Mouse (Mus musculus): ENCODE results near the gene I830077J02Rik.
"Not testable (repeated sequence)": the region's sequence is repeated elsewhere in the genome, so short reads cannot be mapped to it uniquely, and the experiment has no call there.

I830077J02Rik gene

DNA sequence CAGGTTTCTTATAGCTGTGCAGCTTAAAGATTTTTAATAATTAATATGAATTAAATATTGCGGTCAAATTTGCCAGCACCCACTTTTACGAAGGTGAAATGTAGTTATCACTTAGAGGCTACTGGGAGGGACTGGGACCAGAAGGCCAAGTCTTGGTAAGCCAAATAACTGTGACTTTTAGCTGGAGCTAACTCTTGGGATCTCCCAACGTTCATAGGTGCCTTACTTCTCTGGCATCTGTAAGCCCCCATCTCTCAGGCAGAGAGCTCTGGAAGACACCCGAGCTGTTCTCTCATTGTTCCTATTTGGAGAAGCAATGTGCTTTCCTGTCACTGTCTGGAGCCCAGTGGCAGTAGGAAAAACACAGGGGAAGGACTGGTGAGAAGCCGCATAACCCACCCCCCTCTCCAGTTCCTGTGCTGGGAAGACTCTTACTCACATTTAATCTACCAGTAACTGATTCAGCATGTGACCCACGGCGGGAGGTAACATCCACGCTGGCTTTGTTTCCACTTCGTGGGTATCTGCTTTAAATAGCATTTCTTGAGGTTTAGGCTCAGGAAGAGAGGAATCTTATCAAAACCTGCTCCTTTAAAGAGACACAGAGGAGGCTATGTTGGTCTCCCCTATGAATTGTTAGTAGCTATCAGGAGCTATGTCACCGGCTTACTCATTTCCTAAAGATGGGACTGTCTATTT is 14.7 kb downstream of the I830077J02Rik start:
- DNase-seq, result no peak

- not testable (repeated sequence) for DNase-seq
Measured at GRCm38 (mm10) chr3:105916455-105916854, 16.0 kb downstream of the I830077J02Rik start.

DNA sequence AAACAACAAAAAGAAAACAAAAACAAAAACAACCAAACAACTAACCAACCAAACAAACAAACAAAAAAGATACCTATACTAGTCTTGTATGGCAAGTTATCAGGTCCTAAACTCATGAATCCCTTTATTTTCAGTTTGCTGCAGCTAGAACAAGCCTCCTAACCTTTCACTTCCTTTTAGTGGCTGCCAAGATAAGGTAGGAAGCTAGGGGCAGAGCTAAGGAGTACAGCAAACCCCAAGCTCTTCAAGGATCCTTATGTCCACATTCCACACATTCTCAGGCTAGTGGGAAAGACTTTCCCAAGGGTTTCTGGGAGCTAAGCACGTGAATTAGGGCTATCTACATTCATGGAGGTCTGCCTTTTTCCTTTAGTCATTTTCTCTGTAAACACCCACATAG is 17.2 kb downstream of the I830077J02Rik start:
- DNase-seq, result no peak

DNA sequence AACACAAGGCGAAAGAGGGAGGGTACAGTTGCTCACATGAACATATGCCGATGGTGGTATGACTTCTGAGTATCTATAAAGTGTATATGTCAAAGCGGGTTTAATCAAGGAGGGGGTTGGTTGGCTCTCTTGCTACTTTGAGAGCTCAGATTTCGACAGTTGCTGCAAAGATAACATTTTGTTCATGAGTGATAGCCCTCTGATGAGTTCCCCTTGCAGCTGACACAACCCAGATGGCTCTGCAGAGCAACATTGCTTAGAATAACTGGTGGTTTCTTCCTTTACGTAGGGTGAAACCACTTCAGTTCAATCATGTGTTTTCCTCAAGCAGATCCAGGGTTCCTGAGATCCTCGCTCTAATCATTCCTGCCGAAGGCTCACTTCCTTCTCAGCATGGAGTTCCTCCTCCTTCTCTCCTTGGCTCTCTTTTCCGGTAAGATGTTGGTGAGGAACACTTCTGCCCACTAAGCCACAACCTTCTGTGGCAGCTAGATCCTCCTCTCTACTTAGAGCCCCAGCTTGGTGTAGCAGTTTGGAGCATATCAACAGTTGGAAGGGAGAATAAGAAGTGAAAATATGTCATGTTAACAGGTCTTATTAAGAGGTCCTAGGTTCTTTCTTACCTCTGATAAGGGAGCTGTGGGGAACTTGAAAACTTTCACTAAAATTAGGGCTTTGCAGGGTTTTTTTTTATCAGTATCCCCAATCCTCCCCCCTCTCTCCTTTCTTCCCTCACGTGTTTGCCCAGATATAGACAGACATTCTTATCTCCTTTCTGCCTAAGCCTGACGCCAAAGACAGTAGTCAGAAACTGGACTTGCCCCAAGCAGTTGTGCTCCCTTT is 18.4 kb downstream of the I830077J02Rik start:
- no peak for DNase-seq

- DNase-seq, result no peak
Measured at GRCm38 (mm10) chr3:105912097-105912880, 20.2 kb downstream of the I830077J02Rik start.

GRCm38 (mm10) chr3:105910519-105911190 is 21.8 kb downstream of the I830077J02Rik start:
- DNase-seq, result no peak

- no peak for DNase-seq
Measured at GRCm38 (mm10) chr3:105908976-105909375, 23.5 kb downstream of the I830077J02Rik start.

DNA sequence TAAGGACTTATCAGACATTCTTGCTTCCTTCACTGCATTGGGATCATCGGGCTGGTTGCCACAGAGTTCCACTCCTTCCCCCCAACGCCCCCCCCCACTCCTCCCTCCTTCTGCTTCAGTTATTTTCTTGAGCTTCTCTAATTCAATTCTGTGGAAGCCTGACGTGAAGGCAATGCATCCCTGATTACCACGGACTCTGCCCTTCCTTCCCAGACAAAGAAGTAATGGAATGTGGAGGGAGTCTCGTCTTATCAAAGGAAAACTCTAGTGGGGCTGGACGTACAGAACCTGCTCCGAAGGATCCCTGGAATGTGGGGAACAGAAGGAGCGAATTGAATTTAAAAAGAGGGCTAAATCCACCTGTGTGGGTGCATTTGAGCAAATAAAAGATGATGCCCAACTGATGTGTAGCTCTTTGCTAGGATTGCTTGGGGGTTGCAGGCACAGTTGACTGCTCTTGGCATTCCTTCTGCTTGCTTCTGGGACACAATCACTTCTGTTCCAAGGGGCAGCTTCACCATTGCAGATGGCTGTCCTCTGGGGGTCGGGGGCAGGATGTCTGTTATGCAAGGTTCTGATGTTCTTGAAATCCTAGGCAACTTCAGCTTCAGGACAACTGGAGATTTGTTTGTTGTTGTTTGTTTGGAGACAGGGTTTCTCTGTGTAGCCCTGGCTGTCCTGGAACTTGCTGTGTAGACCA is 24.4 kb downstream of the I830077J02Rik start:
- no peak for DNase-seq

- no peak for DNase-seq
Measured at GRCm38 (mm10) chr3:105904721-105905120, 27.7 kb downstream of the I830077J02Rik start.

- DNase-seq, result no peak
Measured at GRCm38 (mm10) chr3:105904213-105904612, 28.3 kb downstream of the I830077J02Rik start.

- DNase-seq, result no peak
Measured at GRCm38 (mm10) chr3:105901468-105901867, 31.0 kb downstream of the I830077J02Rik start.

GRCm38 (mm10) chr3:105900716-105901115 is 31.7 kb downstream of the I830077J02Rik start:
- no peak for DNase-seq

DNA sequence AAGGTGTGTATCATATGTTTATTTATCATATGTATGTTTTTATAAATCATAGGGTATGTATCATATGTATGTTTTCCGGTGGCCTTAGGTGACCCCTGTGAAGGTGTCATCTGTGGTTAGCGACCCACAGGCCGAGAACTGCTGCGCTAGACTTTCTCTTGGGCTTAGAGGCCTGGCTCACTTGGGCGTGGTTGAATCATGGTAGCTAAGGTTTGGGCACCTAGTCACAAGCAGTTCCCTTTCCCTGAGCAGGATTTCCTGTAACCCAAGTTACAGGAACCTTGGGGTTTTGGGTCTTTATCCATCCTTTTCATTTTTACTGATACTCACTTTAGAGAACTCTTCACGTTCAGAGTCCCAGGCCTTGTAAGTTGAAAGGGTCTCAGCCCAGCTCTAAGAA is 32.2 kb downstream of the I830077J02Rik start:
- no peak for DNase-seq

GRCm38 (mm10) chr3:105899394-105900147 is 32.9 kb downstream of the I830077J02Rik start:
- peak; percentile 89 for DNase-seq

DNA sequence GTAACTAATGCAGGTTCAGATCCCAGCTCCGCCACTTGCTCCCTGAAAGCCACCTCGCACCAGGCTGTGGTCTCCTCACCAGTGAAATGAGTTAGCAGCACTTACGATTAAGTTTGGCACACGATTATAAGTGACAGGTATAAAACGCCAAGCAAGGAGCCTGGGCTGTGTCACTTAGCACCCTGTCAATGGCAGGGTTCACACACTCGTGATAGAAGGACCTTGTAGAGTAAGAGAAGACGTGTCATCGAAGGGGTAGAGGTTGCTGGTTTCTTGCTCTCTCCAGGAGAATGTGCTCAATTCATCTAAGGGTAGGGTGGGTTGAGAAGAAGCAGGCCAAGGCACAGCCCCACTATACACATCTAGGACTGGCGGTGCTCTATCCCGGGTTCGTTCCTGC is 33.6 kb downstream of the I830077J02Rik start:
- DNase-seq, result no peak

GRCm38 (mm10) chr3:105898325-105898724 is 34.1 kb downstream of the I830077J02Rik start:
- DNase-seq, result no peak

- no peak for DNase-seq
Measured at GRCm38 (mm10) chr3:105896811-105897210, 35.7 kb downstream of the I830077J02Rik start.

DNA sequence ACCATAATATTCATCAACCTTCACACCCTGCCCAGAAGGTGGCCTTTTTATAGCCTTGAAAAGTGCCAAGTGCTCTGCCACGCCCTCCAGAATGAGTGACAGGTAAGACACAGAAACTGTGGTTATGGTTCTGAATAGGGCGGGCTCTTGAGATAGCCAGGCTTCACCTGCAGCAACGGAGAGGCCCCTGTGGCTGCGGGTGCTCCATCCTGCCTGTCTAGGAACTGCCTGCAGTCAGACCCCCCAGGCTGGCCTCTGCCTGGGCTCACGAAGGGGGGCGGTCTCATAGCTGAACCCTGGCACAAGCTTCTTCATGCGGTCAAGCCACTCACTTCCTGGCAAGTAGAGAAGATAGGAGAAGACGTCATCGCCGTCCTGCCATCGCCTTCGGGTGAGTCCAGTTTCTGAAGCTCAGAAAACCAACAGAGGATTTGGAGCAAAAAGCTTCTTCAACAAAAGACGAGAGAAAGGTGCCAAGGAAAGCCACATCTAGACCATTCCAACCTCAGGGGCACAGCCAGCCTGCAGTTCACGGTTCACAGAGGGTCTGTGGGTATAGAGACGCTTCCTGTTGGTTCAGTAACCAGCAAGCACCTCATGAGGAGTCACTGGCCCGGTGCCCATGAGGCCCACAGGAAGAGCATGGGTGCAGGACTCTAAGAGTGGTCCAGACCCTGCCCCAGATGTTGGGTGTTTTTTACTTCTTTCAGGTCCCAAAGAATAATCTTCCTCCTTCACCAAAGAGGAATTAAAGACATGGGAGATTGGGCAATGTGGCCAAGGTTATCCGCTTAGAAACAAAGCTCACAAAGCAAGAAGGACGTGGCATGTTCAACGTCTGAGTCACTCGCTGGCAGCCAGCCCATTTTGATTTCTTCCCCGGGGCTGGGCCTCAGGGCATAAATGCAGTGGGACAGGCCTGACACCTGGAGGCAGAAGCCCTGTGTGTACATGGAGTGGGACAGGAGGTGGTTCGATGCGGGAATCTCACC is 37.6 kb downstream of the I830077J02Rik start:
- peak; percentile 94 for DNase-seq

DNA sequence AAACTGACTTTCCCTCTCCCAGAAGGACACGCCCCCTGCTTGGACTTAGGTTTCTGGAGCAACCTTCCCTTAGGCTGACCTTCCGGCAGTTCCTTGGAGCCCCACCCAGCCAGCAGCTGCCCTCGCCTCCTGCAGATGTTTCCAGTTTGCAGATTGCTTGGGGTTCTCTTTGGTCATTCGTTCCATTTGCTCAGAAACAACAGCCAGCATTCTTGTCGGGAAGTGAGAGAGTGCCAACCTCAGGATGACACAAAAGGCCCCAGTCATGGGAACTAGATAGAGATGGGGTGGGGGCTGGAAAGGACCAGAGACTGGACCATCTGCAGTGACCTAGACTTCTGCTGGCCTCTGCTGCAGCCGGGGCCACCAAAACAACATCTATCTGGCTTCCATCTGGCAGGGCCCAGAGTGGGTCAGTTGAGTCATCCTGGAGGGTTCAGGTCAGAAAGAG is 38.5 kb downstream of the I830077J02Rik start:
- peak; percentile 52 for DNase-seq

All from kidney, postnatal 10 days (tissue).